Mouse (Mus musculus) MEL (cell line): ENCODE data around the gene Gm38392. TPM values are rescaled to one million over a fixed set of nuclear protein-coding genes. Genes with fewer than 3 reads are reported as not detected.

Source experiments
- DNase-seq: peaks from one replicate; pipeline ENCODE4 v3.0.0; 2011; ENCODE audit warnings: low read depth, low spot score
- H3K27ac ChIP-seq: 2 replicates; pipeline ENCODE4 v1.5.1; 2012; ENCODE audit warnings: low read depth, mild to moderate bottlenecking, control low read depth, low read length, moderate library complexity; ENCODE audit not compliant: control insufficient read depth
- H3K27me3 ChIP-seq, 2 experiments: fragments of 150-350 bp in 1 of 2; sonication (generic) in 1 of 2; 2 replicates each; pipeline ENCODE4 v1.6.1; 2012; ENCODE audit warnings: low read length in 2 of 2, mild to moderate bottlenecking in 2 of 2, improper control_type of control experiment in 1 of 2, moderate library complexity in 1 of 2; ENCODE audit not compliant: insufficient read depth in 2 of 2, control insufficient read depth in 1 of 2
- H3K36me3 ChIP-seq, 2 experiments: 2 replicates each; pipeline ENCODE4 v1.6.1; 2012 to 2014; ENCODE audit warnings: low read length in 2 of 2, improper control_type of control experiment in 1 of 2, inconsistent platforms in 1 of 2, mild to moderate bottlenecking in 1 of 2; ENCODE audit not compliant: insufficient read depth in 2 of 2, control insufficient read depth in 1 of 2
- H3K4me1 ChIP-seq, 2 experiments: fragments of 150-350 bp in 1 of 2; sonication (generic) in 1 of 2; 2 replicates each; pipeline ENCODE4 v1.6.1; 2012; ENCODE audit warnings: low read length in 2 of 2, improper control_type of control experiment in 1 of 2, mild to moderate bottlenecking in 1 of 2; ENCODE audit not compliant: insufficient read depth in 2 of 2, control insufficient read depth in 1 of 2
- H3K4me3 ChIP-seq, 2 experiments: fragments of 150-350 bp in 1 of 2; sonication (generic) in 1 of 2; 2 replicates each; pipeline ENCODE4 v1.5.1; 2012; ENCODE audit warnings: low read depth in 2 of 2, low read length in 2 of 2, mild to moderate bottlenecking in 2 of 2, moderate library complexity in 2 of 2, control low read depth in 1 of 2, improper control_type of control experiment in 1 of 2; ENCODE audit not compliant: control insufficient read depth in 1 of 2, insufficient read depth in 1 of 2
- H3K79me2 ChIP-seq: 2 replicates; pipeline ENCODE4 v1.6.1; 2012; ENCODE audit warnings: mild to moderate bottlenecking, low read length, moderate library complexity; ENCODE audit not compliant: control insufficient read depth, poor library complexity, insufficient read depth
- H3K9ac ChIP-seq: 2 replicates; pipeline ENCODE4 v1.6.1; 2012; ENCODE audit warnings: low read depth, mild to moderate bottlenecking, control low read depth, low read length, moderate library complexity; ENCODE audit not compliant: control insufficient read depth, poor library complexity, severe bottlenecking
- H3K9me3 ChIP-seq: fragments of 150-350 bp; sonication (generic); replicated peaks from 2 replicates; pipeline ENCODE4 v1.6.1; 2012; ENCODE audit warnings: mild to moderate bottlenecking, low read length, improper control_type of control experiment, moderate library complexity; ENCODE audit not compliant: insufficient read depth
- BHLHE40 ChIP-seq: IDR thresholded peaks from 2 replicates; pipeline ENCODE4 v1.6.1; 2012; ENCODE audit warnings: low read depth, mild to moderate bottlenecking, inconsistent platforms, low read length, improper control_type of control experiment, borderline replicate concordance
- CHD1 ChIP-seq: IDR thresholded peaks from 2 replicates; pipeline ENCODE4 v1.6.1; 2012; ENCODE audit warnings: low read depth, mild to moderate bottlenecking, inconsistent platforms, low read length, improper control_type of control experiment
- CTCF ChIP-seq, 3 experiments: IDR thresholded peaks in 2 of 3; conservative IDR thresholded peaks in 1 of 3; 2 replicates each; pipeline ENCODE4 v1.5.1; 2011 to 2012; ENCODE audit warnings: low read length in 3 of 3, low read depth in 2 of 3, mild to moderate bottlenecking in 2 of 3, improper control_type of control experiment in 1 of 3, inconsistent platforms in 1 of 3, mixed read lengths in 1 of 3, moderate library complexity in 1 of 3; ENCODE audit not compliant: control insufficient read depth in 1 of 3, insufficient read depth in 1 of 3, poor library complexity in 1 of 3, severe bottlenecking in 1 of 3
- E2F4 ChIP-seq: IDR thresholded peaks from 2 replicates; pipeline ENCODE4 v1.6.1; 2011; ENCODE audit warnings: low read depth, low read length, improper control_type of control experiment, borderline replicate concordance
- ELF1 ChIP-seq: IDR thresholded peaks from 2 replicates; pipeline ENCODE4 v1.6.1; 2014; ENCODE audit warnings: low read depth, mild to moderate bottlenecking, inconsistent platforms, low read length, improper control_type of control experiment, moderate library complexity
- ETS1 ChIP-seq: IDR thresholded peaks from 2 replicates; pipeline ENCODE4 v1.6.1; 2012; ENCODE audit warnings: low read depth, mild to moderate bottlenecking, inconsistent platforms, low read length, improper control_type of control experiment, moderate library complexity
- GATA1 ChIP-seq: IDR thresholded peaks from 2 replicates; pipeline ENCODE4 v1.6.1; 2011; ENCODE audit warnings: low read depth, low read length, improper control_type of control experiment
- HCFC1 ChIP-seq: IDR thresholded peaks from 2 replicates; pipeline ENCODE4 v1.6.1; 2012; ENCODE audit warnings: low read depth, mild to moderate bottlenecking, inconsistent platforms, low read length, improper control_type of control experiment, moderate library complexity
- JUND ChIP-seq: IDR thresholded peaks from 2 replicates; pipeline ENCODE4 v1.6.1; 2011; ENCODE audit warnings: low read depth, mild to moderate bottlenecking, improper control_type of control experiment, low read length
- KAT2A ChIP-seq: conservative IDR thresholded peaks from 2 replicates; pipeline ENCODE4 v1.6.1; 2012; ENCODE audit warnings: low read depth, low read length, improper control_type of control experiment, inconsistent platforms
- MAFK ChIP-seq: IDR thresholded peaks from 2 replicates; pipeline ENCODE4 v1.6.1; 2011; ENCODE audit warnings: low read depth, mild to moderate bottlenecking, low read length, improper control_type of control experiment, borderline replicate concordance
- MAX ChIP-seq: IDR thresholded peaks from 2 replicates; pipeline ENCODE4 v1.6.1; 2011; ENCODE audit warnings: low read length, improper control_type of control experiment
- MAZ ChIP-seq: IDR thresholded peaks from 2 replicates; pipeline ENCODE4 v1.6.1; 2012; ENCODE audit warnings: low read depth, mild to moderate bottlenecking, inconsistent platforms, low read length, improper control_type of control experiment
- MXI1 ChIP-seq: IDR thresholded peaks from 2 replicates; pipeline ENCODE4 v1.6.1; 2011; ENCODE audit warnings: mild to moderate bottlenecking, low read depth, low read length, improper control_type of control experiment
- MYB ChIP-seq: IDR thresholded peaks from 2 replicates; pipeline ENCODE4 v1.6.1; 2011; ENCODE audit warnings: mild to moderate bottlenecking, low read depth, low read length, improper control_type of control experiment
- MYC ChIP-seq: IDR thresholded peaks from 2 replicates; pipeline ENCODE4 v1.6.1; 2011; ENCODE audit warnings: low read depth, mild to moderate bottlenecking, low read length, improper control_type of control experiment, moderate library complexity
- NELFE ChIP-seq: IDR thresholded peaks from 2 replicates; pipeline ENCODE4 v1.6.1; 2011; ENCODE audit warnings: low read depth, low read length, improper control_type of control experiment
- POLR2AphosphoS5 ChIP-seq: IDR thresholded peaks from 2 replicates; pipeline ENCODE4 v1.6.1; 2012; ENCODE audit warnings: low read depth, borderline replicate concordance, mild to moderate bottlenecking, inconsistent platforms, low read length, moderate library complexity, mixed read lengths
- RCOR1 ChIP-seq: IDR thresholded peaks from 2 replicates; pipeline ENCODE4 v1.6.1; 2012; ENCODE audit warnings: low read depth, mild to moderate bottlenecking, inconsistent platforms, low read length, improper control_type of control experiment
- SIN3A ChIP-seq: IDR thresholded peaks from 2 replicates; pipeline ENCODE4 v1.6.1; 2012; ENCODE audit warnings: low read length, improper control_type of control experiment, inconsistent platforms
- TAL1 ChIP-seq: IDR thresholded peaks from 2 replicates; pipeline ENCODE4 v1.6.1; 2012; ENCODE audit warnings: mild to moderate bottlenecking, inconsistent platforms, low read length, moderate library complexity, mixed read lengths
- TBP ChIP-seq: IDR thresholded peaks from 2 replicates; pipeline ENCODE4 v1.8.0; 2011; ENCODE audit warnings: low read depth, low read length, improper control_type of control experiment
- UBTF ChIP-seq: IDR thresholded peaks from 2 replicates; pipeline ENCODE4 v1.6.1; 2012; ENCODE audit warnings: low read depth, mild to moderate bottlenecking, inconsistent platforms, low read length, improper control_type of control experiment, moderate library complexity, borderline replicate concordance; ENCODE audit not compliant: insufficient read depth
- USF1 ChIP-seq: IDR thresholded peaks from 2 replicates; pipeline ENCODE4 v1.6.1; 2014; ENCODE audit warnings: low read depth, mild to moderate bottlenecking, inconsistent platforms, low read length, improper control_type of control experiment, moderate library complexity
- USF2 ChIP-seq, 2 experiments: IDR thresholded peaks; 2 replicates each; pipeline ENCODE4 v1.6.1; 2011 to 2012; ENCODE audit warnings: improper control_type of control experiment in 2 of 2, low read length in 2 of 2, borderline replicate concordance in 1 of 2, inconsistent platforms in 1 of 2, low read depth in 1 of 2, mild to moderate bottlenecking in 1 of 2; ENCODE audit not compliant: insufficient read depth in 1 of 2
- ZC3H11A ChIP-seq: IDR thresholded peaks from 2 replicates; pipeline ENCODE4 v1.6.1; 2012; ENCODE audit warnings: low read depth, mild to moderate bottlenecking, inconsistent platforms, low read length, improper control_type of control experiment
- ZMIZ1 ChIP-seq: IDR thresholded peaks from 2 replicates; pipeline ENCODE4 v1.6.1; 2012; ENCODE audit warnings: low read depth, mild to moderate bottlenecking, inconsistent platforms, low read length, improper control_type of control experiment, moderate library complexity
- polyA plus RNA-seq, 2 experiments: library from polyadenylated mRNA; stranded (reverse) in 1 of 2; unstranded in 1 of 2; fragments of >175 nt in 1 of 2; fragments of >200 nt in 1 of 2; gene quantifications; 2 replicates each; pipeline versions ENCODE4 v1.2.1 to v1.2.4; 2012; ENCODE audit warnings: low replicate concordance in 2 of 2, low read depth in 1 of 2; ENCODE audit not compliant: insufficient read length in 2 of 2, insufficient read depth in 1 of 2, missing spikeins in 1 of 2
- total RNA-seq: library from RNA; depleted of rRNA; stranded (reverse); fragments of 300-350 nt; gene quantifications from 2 replicates; pipeline ENCODE4 v1.2.3, GENCODE M21; 2012

Gene Gm38392
- total and polyA plus RNA-seq, 3 experiments = 0.69 to 0.84 TPM; not detected in 1

- peaks cover 0 to 9% of the 10 kb centered on the region in 2 experiments; a peak in 2 of 4 replicates for H3K36me3 ChIP-seq
- H3K4me1 ChIP-seq = peaks cover 2 to 13% of the 10 kb centered on the region in 2 experiments; a peak in 3 of 4 replicates
- peaks cover 7 to 12% of the 10 kb centered on the region in 2 experiments for H3K27me3 ChIP-seq
- DNase-seq = no peak
- TF ChIP-seq USF1 = no peak
- no peak for TF ChIP-seq CHD1
- no peak for TF ChIP-seq ELF1
- TF ChIP-seq BHLHE40 = no peak
- TF ChIP-seq NELFE = no peak
- TF ChIP-seq ZC3H11A = no peak
- no peak for TF ChIP-seq ETS1
- TF ChIP-seq MAX = no peak
- TF ChIP-seq MYC = no peak
- TF ChIP-seq CTCF (IDR thresholded peaks at IDR 0.05 in 2 of 3, conservative IDR thresholded peaks at IDR 0.05 in 1 of 3; ENCODE audit: control insufficient read depth in 1 of 3, insufficient read depth in 1 of 3, low read depth in 2 of 3, low read length in 3 of 3, poor library complexity in 1 of 3, severe bottlenecking in 1 of 3) = no peak
- no peaks in the 10 kb centered on the region for H3K79me2 ChIP-seq
- no peak overlapping the region for H3K27ac ChIP-seq
- H3K4me3 ChIP-seq = no peak overlapping the region
- H3K9me3 ChIP-seq = no peaks in the 10 kb centered on the region
- no peak overlapping the region for H3K9ac ChIP-seq
Observed at GRCm38 (mm10) chr3:88210121-88210520, 76.9 kb downstream of the Gm38392 start.

GRCm38 (mm10) chr3:88209306-88209705 is 77.7 kb downstream of the Gm38392 start:
- Histone ChIP-seq H3K27me3 (peaks cover 7 to 12% of the 10 kb centered on the region in 2 experiments), H3K36me3 (peaks cover 0 to 9% of the 10 kb centered on the region in 2 experiments; a peak in 2 of 4 replicates), H3K27ac (no peak overlapping the region), H3K4me3 (no peak overlapping the region), H3K9me3 (no peaks in the 10 kb centered on the region), H3K4me1 (peaks cover 2 to 13% of the 10 kb centered on the region in 2 experiments; a peak in 3 of 4 replicates), H3K79me2 (no peaks in the 10 kb centered on the region), H3K9ac (no peak overlapping the region)
- no peak for DNase-seq
- TF ChIP-seq ZC3H11A = no peak
- no peak for TF ChIP-seq E2F4

DNA sequence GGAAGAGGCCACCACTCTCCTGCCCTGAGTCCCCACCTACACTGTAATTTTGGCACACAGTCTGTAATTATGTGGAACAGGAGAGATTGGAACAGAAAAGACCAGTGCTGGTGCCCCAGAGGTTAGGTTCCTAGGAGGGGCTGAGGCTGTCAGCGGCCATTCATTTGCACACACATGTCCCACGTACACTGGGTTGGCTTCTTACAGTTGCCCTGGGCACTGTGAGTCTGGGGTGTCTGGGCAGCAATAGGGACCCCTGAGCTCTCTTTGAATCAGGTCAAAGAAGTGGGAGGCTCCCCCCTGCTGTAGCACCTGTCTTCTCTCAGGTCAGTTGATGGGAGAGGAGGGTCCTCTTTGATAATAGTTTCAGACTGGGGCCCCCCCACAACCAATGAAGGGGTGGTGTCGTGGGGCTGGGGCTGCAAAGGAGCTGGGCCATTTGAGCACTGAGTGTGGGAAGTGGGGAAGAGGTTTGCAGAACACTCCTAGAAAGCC is 78.7 kb downstream of the Gm38392 start:
- peaks cover 7 to 18% of the 10 kb centered on the region in 2 experiments for H3K27me3 ChIP-seq
- DNase-seq = no peak
- H3K79me2 ChIP-seq = no peaks in the 10 kb centered on the region
- no peak overlapping the region for H3K27ac ChIP-seq
- H3K9me3 ChIP-seq = no peaks in the 10 kb centered on the region
- peaks cover 0 to 8% of the 10 kb centered on the region in 2 experiments; a peak in 2 of 4 replicates for H3K36me3 ChIP-seq
- H3K9ac ChIP-seq = no peak overlapping the region
- peaks cover 2 to 11% of the 10 kb centered on the region in 2 experiments; a peak in 3 of 4 replicates for H3K4me1 ChIP-seq
- H3K4me3 ChIP-seq = no peak overlapping the region
- TF ChIP-seq KAT2A = no peak
- TF ChIP-seq ETS1 = no peak
- TF ChIP-seq GATA1 = no peak
- TF ChIP-seq MYB = no peak
- no peak for TF ChIP-seq POLR2AphosphoS5
- no peak for TF ChIP-seq MAFK
- no peak for TF ChIP-seq HCFC1
- no peak for TF ChIP-seq USF2 (IDR thresholded peaks at IDR 0.05; ENCODE audit: borderline replicate concordance in 1 of 2, insufficient read depth in 1 of 2, low read depth in 1 of 2, low read length in 2 of 2)
- no peak for TF ChIP-seq TAL1
- TF ChIP-seq TBP = no peak
- TF ChIP-seq MAZ = no peak
- TF ChIP-seq SIN3A = no peak
- TF ChIP-seq NELFE = no peak
- TF ChIP-seq ZMIZ1 = no peak
- TF ChIP-seq RCOR1 = no peak
- no peak for TF ChIP-seq UBTF
- TF ChIP-seq MXI1 = no peak
- TF ChIP-seq JUND = no peak
